Mouse (Mus musculus) hematopoietic stem cell, adult 5-6 weeks (primary cell): ENCODE results near the gene B9d2. TPM values are rescaled to one million over a fixed set of nuclear protein-coding genes. Genes with fewer than 3 reads are reported as not detected.

ENCODE experiments used
- ATAC-seq, 2 experiments: fragments of 125-278 bp in 1 of 2; replicated peaks in 1 of 2; 2 replicates each; pipeline ENCODE4 v1.8.0; 2016 to 2017; ENCODE audit warnings: inconsistent platforms in 2 of 2, mild to moderate bottlenecking in 2 of 2, moderate number of reproducible peaks in 2 of 2, low read depth in 1 of 2, moderate TSS enrichment in 1 of 2; ENCODE audit not compliant: low FRiP score in 2 of 2, poor library complexity in 2 of 2, severe bottlenecking in 2 of 2, insufficient read depth in 1 of 2, low TSS enrichment in 1 of 2
- total RNA-seq: library from RNA; stranded (forward); fragments of 172-1452, 232-1000 nt; gene quantifications from 2 replicates; pipeline ENCODE4 v1.2.3, GENCODE M21; 2017

The B9d2 gene
- 46.3 and 70.6 TPM in 2 replicates for total RNA-seq

DNA sequence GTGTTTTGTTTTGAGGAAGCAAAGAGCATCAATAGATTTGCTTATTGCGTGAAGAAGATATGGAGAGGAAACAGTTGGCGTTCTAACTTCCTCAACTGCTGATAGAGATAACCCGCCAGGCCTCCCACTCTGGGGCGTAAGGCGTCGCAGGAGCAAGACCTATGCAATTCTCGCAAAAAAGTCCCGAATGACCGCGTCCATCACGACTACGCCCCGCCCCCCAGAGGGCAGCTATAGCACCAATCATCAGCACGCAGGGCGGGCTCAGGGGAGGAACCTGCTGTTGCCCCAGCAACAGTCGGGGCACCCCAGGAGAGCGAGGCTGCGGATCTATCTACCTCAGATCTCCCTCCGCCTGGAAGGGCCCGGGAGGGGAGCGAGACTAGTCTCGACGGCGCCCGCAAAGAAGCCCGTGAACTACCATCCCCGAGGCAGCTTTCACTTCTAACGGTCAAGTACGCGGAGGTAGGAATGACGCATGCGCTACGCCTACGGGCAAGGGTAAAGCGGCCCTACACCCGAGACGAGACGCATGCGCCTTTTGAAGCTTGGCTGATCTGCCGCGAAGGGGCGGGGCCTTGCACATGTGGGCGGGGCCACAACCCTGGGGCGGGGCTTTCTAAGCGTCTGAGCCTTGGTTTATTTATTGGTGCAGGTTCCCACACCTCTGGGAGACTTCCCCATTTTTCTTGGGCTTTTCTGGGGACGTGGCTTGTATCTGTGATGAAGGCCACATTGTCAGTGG lies at the start of gene B9d2:
Gene B9d2 (plus strand): TSS at position 267 of the 745 bp plus-strand sequence.
- peak; percentile 81 to 86 for ATAC-seq

DNA sequence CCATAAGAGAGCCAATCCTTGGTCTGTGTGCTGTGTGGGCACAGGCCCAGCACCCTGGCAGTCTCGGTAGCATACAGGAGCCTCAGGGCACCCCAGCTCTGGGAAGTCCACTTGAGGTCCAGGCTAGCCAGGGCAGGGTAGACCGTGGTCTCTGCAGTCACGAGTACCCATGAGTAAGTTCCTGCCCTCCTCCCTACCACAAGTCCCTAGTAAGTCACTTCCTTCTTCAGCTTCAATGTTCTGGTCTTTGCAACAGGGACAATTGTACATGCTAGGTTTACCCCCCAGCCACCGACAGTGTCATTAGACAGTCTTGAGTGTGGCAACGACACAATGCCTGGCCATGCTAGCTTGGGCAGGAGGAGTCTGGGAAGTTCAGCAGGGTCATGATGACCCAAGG lies 47.9 kb upstream of the B9d2 start:
- ATAC-seq = peak; percentile 68 to 79

DNA sequence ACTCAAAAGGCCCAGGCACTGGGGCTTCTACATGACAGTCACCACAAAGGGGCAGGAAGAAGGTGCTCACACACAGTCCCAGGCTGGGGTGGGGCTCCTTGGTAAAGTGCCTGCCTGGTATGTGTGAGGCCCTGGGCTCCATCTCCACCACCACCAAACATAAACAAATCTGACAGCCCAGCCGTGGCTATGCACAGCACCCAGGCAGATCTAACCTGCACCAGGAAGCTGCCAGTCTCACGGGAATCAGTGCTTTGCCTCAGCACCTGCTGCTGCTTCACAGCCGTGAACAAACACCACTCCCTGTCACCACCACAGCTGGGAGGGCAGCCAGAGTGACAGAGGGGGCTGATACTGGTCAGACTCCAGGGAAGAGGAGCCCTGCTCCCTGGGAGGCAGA lies 44.2 kb upstream of the B9d2 start:
- ATAC-seq = no peak

DNA sequence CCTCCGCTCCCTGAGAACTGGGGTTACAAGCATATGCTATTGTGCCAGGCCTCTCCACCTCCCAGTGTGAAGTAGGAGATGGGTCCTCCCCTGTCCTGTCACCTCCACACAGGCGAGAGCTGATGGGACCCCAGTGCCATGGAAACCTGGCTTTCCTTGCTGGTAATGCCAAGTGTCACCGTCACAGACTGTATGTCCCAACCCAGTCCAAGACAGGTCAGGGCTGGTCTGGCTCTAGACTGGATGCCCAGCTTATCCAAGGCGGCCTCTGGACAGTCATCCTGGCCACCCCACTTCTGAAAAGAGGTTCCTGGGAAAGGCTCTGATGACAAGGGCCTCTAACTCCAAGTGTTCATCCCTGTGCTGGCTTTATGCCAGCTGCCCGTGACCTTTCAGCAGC lies 43.5 kb upstream of the B9d2 start:
- no peak for ATAC-seq

DNA sequence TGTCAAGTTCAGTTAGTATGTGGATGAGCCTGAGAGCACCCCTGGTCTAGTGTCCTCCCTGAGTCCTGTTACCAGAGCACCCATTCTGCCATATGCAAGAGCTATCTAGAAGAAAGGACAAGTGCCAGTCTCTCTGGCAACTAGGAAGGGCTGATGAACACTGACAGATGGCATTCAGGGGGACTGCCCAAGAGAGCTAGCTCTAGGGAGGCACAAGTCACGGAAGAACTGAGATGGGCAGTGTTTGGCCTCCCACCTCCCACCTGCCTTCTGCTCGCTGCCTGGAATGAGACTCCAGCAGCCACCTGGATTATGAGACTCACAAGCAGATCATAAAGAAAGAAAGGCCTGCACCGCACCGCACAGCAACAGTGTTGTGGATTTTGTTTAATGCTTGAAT lies 40.8 kb upstream of the B9d2 start:
- no peak for ATAC-seq

DNA sequence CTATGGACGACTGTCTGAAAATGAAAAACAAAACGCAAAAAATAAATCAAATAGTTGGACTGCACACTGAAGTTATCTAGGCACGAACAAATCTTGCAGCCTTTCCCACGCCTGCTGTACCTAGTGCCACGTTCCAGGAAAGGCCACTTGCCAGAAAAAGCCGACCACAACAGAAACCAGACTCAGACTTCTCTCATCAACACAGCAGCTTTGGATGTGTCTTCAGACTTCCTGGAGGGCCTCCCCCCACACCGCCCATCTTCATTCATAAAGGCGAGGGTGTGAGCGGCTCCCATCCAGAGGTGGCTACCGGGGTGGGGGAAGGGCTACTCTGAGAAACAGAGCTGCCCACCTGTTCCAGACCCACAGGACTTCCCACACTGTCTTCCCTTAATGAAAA lies 36.4 kb upstream of the B9d2 start:
- peak; percentile 4 to 61; a peak in 2 of 4 replicates for ATAC-seq

DNA sequence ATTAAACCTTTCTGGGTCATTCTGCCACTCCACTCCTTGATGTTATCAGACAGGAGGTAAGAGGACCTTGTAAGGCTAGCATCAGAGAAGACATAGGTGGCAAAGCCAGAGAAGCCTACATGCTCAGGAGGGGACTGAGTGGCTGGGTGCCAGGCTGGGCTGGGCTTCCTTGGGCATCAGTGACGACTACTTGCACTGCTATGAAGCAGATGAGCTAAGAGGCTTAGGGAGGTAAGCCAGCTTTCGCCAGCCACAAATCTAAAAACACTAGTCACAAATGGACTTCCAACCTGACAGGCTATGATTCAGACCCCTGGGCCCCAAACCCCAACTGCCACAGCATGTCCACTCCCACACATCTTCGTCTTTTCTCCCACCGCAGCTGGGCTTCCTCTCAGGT lies 35.9 kb upstream of the B9d2 start:
- ATAC-seq = peak; percentile 6 to 19; a peak in 2 of 4 replicates

DNA sequence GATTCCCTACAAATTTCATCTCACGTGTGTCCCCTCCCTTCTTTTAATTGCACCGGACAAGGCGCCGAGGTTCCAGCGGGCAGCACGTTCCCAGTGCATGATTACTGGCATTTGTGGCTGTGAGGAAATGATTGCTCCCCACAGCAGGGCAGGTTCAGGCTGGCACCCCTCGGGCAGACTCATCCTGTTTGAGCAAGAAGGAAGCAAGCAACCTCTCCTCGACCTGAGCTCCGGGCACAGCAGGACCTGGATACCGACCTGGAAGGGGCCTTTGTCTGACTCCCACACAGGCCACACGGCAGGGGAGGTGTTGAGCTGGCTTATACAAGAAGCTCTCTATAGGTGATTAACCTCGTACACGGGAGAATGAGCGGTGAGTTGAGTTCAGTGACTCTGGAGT lies 35.5 kb upstream of the B9d2 start:
- ATAC-seq = peak; percentile 26 to 28; a peak in 3 of 4 replicates

DNA sequence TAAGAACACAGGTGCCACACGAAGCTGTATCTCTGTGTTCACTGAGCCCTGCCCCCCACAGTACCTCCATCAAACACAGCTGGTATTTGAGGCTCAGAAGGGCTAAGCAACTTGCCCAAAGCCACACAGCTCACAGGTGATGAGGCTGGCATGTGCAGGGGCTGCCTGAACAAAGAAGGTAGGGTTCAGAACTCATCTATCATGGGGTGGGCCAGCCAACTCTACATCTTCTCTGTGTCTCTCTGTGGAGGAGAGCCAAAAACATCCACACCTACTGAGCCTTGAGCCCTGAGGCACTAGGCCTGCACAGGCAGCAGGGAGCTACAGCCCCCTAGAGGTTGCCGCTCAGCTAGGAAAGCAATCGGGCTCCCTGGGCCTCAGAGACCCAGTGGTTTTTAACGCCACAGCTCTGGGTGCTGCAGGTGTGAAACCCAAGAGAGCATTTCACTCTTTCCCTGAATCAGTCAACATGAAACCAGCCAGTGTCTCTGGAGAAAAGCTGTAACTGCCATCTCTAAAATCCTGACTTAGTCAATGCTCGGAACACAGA lies 32.9 kb upstream of the B9d2 start:
- 0 out of 4 replicates have a peak, but pooled peaks of 1 of the 2 experiments have one; percentile 23 for ATAC-seq

DNA sequence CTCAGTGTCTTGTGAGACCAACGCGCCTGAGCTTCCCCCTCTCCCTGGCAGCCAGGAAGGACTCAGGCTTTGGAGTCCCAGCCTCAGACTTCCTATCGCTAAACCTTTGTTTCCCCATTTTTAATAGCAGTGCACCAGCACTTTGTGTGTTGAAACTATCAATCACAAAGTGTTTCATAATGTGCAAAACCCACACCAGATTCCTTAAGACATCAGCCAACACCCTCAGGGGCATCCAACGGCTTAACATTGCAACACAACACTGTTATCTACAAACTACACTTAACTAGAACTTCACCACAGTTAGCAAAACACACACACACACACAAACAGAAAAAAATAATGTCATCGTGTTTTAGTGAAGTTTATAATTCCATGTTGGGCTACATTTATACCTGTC lies 30.7 kb upstream of the B9d2 start:
- ATAC-seq = peak in 1 of 2 experiments; percentile 23; a peak in 1 of 4 replicates

DNA sequence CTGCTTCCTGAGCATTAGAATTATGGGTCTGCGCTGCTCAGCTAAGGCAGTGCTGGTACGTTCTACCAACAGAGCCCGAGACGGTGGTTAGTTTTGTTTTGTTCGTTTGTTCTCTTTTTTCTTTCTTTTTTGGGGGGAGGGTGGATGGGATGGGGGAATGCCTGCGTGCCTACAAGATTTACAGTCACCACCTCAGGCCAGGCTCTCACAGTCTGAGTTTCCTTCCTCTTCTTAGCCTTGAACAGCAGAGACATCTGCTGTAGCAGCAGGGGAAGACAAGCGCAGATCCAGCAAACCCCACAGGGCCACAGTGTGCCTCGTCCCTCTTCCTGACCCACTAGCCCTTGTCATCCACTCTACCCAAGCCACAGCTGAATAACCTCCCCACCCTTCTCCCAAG lies 29.3 kb upstream of the B9d2 start:
- peak; percentile 87 to 94 for ATAC-seq

DNA sequence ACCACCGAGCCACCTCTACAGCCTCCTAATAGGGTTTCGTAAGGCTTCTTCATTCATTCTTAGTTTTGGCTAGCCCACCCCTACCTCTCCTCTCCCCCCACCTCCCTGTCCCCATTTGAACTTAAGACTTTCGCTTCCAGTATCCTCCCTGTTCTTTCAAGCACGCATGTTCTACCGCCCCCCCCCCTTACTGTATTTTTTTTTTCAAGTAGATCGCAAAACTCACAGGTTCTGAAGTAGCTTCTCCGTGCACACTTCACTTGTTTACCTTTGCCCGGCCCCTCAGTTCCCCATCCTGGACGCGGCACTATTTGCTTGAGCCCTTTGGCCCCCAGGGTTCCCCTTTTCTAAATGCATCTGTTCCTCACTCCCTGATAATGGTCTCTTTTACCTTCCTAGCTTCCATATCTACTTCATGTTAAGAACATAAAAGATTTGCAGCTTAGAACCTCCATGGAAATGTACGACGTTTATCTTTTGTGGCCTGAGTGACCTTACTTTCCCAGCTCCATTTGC lies 28.3 kb upstream of the B9d2 start:
- ATAC-seq = no peak

DNA sequence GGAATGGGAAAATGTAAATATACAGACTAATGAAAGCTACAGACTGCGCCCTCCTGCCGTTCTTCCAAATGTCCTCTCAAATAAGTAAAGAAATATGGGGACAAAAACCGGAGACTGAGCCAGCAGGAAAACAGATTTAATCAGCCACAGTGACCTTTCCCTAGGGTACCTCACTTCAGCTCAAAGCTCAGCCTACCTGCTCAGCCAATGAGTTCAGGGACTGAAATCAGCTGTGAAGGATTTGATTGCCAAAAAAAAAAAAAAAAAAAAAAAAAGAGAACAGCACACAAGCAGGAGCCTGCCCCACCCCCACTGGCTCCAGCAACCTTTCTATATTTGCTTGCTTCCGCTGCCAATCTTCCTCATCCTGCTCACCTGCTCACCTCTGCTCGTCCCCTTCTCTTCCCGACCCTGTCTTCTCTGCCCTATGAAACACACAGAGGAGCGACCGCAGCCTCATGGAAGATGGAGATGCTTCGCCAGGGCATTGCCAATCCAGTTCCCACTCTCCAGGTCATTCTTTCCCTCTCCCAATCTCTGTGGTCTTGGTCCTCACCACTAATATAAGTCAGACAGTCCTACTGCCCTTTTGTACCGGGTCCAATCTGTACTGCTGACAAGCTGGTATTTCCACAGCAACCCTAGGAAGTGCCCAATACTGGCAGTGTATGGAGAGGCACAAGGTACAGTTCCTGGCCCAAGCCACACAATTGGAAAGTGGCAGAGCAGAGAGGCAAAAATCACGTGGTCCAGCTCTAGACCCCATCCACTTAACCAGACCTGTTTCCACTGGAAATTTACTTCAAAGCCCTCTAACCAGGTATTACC lies 24.8 kb upstream of the B9d2 start:
- ATAC-seq = no peak

DNA sequence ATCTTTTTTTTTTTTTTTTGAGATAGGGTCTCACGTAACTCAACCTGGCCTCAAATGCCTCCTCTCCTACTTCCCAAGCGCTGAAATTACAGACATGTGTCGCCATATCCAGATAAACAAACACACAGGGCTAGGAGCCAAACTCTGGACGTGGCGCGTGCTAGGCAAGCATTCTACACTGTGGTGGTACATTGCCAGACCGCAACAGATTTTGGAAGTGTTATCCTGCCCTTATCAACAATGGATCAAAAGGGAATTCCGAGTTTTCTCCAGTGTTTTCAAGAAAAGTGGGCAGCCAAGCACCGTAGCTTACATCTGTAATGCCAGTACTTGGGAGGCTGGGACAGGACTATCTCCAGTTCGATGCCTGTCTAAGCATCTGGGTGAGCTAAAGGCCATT lies 22.8 kb upstream of the B9d2 start:
- no peak for ATAC-seq

DNA sequence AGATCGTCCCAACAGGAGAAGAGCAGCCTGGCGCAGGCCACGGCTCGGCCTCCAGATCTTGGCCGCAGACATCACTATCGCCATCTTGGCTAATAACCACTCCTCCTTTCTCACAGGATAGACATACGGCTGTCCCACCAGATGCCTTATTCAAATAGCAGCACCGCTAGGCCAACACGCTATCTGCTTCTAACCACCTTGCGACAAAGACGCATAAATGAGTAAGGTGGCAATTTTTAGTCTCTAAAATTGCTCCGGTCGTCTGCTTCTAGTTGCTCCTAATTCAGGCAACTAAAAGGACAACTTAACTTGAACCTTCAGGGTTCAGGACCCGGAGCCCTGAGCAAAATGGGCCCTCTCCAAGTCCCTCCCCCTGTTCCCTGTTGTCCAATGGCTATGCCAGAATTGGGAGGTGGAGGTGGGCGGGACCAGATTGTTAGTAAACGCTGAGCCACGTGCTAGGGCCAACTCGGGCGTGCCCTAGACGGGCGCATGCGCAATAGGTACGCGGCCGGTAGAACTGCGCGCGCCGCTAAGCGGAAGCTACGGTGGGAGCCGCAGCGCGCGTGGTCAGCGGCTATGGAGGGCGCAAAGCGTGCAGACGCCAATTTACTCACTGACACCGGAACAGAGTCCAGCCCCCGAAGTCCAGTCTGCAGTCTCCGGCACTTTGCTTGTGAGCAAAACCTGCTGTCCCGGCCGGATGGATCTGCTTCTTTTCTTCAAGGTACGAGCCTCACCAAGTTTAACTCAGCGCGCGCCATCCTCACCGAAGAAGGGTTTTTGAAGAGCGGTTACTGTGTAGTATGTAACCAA lies 21.7 kb upstream of the B9d2 start, which contains the start of the genes Bckdha and Exosc5:
Gene Bckdha (minus strand): TSS at position 325 of the 816 bp plus-strand sequence.
Gene Exosc5 (plus strand): TSS at position 508 of the 816 bp plus-strand sequence.
- peak; percentile 93 to 97 for ATAC-seq

DNA sequence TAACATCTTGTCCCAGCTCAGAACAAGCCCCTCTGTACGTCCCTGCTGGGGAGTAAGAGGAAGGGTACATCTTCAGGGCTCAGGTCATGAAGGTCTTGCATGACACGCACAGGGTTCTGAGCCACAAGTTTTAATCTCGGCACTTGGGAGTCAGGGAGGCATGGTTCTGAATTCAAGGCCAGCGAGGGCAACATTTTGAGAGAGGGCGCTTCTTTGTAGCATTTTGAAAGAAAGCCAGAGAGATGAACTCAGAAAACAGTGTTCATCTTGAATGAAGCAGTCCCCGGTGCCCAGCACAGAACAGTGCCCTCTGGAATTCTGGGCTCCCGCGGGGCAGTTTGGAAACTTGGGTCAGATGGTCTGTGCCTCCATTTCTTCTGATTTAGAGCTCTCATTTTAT lies 14.2 kb upstream of the B9d2 start:
- no peak for ATAC-seq

DNA sequence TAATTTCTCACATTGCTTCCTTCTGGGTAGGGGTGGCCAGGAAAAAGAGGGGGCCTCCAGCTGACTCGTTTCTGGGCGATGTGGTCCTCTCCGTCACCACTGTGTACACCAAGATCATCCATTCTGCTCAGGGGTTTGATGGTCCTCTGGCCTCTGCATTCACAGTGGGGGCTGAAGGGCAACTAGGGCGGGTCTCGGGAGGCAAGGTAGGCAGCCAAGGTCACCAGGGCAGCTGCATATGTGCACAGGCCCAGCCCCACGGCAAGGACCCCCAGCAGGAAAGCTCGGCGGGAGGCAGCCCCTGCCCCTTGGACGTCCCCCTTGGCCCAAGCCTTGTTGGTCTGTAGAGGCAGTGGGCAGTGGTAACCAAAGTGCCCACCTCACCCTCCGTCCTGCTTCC lies 11.4 kb upstream of the B9d2 start:
- no peak for ATAC-seq
